Mouse (Mus musculus): ENCODE data around the gene Galns.
"Not testable (repeated sequence)": the region's sequence is repeated elsewhere in the genome, so short reads cannot be mapped to it uniquely, and the experiment has no call there.

Gene Galns

DNA sequence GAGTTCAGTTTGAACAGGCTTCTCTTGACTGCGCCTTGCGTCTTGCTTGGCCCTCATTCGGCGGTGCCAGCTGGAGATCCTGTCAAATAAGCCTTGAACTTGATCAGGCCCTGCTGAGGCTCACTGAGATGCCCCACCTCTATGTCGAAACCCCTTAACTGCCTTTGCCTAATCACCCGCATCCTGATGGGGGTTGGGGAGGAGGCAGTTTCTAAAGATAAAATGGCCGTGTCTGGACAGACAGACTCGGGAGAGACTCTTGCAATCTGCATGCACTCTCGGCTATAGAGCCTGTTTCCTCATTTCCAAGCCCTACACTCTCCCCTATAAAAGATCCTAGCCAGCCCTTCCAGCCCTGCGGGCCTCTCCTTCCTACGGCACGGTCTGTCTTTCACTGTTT lies 18.0 kb downstream of the Galns start:
- DNase-seq = no peak

DNA sequence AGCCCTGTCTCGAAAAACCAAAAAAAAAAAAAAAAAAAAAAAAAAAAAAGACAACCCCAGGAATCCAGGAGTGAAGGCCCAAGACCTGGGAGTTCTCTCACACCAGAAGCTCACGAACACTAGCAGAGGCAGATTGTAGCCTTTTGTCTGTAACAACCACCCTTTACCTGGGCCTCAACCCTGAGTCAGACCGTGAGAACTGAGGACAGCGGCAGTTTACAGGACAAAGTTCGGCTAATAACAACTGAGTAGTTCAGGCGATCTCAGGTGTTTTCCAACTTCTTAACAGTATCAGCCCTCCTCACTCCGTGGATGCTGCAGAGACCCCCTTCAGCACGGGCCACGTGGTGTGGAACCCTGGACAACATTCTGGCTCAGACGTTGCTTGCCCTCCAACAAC lies 24.5 kb downstream of the Galns start:
- DNase-seq = no peak

DNA sequence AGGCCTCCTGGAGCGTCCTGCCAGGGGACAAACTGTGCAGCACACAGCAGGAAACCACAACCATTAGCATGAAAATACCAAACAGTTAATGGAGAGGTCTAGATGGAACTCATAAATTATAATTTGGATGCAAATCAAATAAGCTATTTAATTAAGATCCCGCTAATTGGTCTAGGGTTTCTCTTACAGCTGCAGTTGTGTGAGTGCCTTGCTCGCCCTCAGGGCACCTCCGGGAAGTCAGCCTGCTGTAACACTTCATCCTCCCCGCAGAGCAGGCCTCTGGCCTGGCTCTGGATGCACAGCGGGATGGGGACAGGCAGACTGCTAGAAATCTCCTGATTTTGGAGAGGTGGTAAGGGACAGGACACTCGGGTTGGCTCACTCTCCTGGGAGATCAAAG lies 25.1 kb downstream of the Galns start:
- DNase-seq = no peak

DNA sequence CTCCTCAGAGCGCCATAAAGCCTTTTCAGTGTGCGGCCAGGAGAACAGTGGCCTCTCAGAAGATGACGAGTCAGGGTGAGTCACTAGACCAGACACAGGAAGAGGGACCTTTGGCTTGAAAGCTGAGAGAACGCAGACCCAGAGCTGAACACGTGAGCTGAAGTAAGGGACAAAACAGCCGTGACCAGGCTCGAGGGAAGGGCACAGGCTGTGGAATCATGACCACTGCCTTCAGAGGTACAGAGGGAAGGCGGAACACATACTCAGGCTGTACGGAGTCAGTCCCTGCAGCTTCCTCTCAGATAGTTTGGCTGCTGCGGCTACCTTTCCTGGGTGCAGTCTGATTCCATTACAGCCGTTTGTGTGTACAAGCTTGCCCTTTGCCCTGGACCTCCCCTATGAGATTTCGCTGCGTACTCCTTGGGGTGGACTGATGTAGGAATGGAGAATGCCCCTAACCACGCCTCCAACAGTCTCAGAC lies 25.8 kb downstream of the Galns start:
- DNase-seq = no peak

DNA sequence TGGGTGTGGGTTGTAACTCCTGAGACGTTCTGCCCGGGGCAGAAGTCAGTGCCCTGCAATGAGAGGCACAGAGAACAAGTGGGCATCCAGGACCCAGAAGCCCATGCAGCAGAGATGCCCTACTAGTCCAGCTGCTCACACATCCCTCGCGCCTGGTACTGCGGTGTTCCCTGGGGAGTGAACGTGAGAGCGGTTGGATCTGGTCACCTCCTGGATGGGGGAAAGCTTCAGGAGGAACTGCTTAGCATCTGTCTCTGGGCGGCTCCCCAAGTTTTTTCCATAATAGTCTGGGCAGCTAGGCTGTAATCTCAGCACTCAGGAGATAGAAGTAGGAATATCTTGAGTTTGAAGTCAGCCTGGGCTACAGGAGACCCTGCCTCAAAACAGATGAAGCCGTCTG lies 26.3 kb downstream of the Galns start:
- no peak for DNase-seq

DNA sequence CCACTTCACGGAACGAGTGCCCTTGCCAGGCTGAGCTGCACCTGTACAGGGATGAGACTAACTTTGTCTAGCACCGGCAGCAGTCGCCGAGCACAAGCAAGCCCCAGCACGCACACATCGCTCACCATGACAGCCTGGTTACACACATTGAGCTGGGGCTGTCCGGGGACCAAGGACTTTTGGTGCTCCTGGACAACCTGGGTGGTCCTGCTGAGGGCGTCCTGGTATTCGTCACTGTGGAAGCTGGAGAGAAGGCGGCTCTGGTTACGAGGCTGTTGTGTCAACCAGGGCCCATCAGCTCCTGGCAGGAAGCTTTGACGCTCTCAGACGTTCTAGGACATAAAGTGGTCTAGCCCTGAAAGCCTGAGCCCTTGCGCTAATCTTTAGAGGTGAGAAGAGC lies 30.3 kb downstream of the Galns start:
- no peak for DNase-seq

DNA sequence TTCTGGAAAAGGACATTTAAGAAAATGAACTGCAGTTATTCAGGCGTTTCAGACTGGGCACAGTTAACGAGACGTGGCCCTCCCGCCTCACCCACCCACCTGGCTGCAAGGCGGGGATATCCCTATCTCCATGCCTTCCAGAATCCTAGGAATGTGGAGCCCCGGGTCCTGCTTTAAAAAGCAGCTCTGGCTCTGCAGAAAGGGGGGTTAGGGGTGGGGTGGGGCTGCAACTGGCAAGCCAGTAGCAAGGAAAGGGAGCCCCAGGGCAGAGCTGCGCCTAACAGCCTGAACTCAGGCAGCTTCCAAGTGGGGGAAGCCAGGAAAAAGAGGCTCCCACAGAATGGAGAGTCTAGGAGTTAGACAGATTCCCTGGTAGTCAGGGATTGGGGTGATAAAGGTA lies 32.1 kb downstream of the Galns start:
- peak in 1 of 2 experiments; percentile 58 for DNase-seq

DNA sequence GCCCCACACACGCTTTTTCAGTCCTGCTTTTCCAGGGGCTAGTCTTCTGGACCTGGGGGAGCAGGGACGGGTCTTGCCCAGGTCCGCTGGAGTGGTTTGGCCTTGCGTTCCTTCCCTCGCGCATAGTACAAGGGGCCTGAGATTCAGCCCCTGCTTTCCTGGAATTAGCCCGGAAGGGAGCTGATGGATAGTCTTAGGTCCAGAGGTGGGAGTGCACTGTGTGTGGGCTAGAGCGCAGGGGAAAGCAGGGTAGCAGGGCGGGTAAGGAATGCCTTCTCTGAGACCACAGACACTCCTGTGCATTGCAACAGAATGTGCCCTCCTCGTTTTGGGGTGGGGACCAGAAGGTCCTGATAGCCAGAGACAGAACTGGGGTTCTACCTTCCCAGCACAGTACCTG lies 34.1 kb downstream of the Galns start:
- no peak for DNase-seq

DNA sequence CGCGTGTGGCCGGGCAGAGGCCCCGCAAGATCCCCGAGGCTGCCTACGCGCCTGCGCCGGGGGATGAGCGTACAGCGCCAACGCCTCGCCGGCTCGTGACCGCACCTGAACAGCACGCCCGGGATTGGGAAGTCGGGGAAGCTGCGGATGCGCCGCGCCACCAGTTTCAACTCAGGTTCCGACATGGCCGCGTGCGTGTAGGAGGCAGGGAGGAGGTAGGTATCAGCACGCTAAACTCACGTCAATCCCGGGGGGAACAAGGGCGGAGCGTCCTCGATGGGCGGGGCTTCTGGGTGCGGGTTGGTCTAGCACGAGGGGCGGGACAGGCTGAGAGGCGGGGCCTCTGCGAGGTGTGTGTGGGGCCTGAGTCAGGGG lies 34.6 kb downstream of the Galns start, which contains the start of gene Aprt:
TSS of gene Aprt (minus strand) at position 262 of the 375 bp plus-strand sequence.
- peak; percentile 97 to 98 for DNase-seq

DNA sequence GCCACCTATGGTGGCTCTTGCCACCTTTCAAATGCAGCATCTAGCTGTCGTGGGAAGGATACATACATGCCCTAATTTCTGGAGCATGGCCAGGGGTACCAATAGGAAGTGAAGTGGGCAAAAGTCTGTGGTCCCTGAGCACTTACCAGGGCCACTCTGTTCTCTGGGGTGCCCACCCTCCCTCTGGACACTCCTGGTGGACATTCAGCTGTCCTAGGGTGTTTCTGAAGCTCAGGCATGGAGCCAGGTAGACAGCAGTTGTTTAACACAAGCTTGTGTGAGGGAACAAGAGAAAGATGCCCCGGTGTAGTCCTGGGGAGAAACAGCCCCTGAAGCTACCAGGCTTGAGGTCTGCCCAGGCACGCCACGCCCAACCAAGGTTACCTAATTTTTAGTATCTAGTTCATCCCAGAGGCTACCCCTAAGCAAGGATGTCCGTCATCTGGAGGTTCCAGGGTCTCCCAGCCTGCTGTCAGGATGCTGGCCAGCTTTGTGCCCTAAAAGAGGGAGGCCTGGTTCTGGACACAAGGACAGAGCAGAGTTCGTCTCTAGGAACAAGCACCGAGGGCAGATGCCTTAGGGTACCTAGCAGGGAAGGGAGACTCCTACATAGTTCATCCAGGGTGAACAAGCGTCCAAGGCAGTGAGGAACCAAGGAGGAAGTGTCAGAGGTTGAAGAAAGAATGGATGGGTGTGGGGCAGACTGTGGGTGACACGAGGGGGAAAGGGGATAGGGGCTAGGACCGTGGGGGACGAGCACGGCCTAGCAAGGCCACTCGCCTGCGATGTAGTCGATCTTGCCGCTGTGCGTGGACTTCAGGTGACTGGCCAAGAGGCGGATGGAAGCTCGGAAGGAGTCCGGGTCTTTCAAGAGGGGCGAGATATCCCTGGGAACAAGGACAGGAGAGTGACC lies 35.3 kb downstream of the Galns start:
- no peak for DNase-seq

DNA sequence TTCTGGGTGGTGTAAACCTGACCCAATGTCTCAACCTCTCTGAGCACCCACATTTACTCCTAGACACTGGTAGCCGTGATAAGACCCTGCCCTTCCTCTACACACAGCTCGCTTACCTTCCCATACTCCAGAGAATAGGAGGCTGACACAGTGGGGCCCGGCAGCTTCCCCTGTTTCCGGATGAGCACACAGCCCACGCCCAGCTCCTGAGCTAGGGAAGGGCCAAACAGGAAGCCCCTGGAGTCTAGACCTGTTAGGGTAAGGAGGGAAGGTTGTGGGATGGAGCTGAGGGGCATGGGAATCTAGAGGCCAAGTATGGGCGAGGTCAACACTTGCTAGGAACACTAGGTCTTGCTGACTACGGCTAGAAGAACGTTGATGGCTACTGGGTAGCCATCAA lies 36.0 kb downstream of the Galns start:
- DNase-seq = no peak

DNA sequence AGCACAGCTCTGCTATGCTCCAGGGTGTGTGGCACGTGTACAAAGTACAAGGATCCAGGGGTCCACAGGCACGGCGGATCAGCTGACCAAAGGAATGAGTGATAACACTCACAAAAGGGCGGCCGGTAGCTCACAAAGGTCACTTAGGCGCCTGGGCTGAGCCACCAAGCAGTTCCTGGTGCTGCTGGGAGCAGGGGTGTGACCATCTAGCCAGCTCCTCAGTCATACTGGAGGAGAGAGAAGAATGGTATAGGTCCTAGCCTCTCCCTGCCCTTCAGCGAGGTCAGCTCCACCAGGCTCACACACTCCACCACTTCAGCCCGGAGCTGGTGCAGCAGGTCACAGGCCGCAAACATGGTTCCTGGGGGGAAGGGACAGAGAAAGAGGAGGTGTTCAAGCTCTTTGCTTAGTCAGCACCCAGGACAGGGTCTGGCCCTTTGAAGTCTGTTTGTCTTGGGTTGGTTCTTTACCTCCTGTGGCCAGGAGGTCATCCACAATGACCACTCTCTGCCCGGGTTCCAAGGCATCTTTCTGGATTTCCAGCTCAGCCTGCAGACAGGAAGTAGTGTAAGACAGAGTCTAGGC lies 36.5 kb downstream of the Galns start:
- peak; percentile 34 to 71 for DNase-seq

DNA sequence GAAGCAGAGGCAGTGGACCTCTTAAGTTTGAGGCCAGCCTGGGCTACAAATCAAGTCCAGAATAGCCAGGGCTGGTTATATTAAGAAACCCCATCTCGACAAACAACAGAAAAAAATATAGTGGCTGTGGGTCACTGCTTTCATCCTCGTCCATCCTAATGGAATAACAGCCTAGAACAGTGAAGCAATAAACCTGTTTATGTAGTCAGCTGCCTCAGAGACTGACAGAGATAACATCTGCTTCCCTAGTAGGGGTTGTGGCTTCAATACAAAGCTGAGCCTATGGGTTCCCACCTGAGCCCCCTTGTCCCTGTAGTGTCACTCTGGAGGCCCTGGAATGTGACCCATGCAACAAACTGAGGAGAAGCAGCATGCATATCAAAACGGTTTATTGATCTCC lies 37.0 kb downstream of the Galns start:
- DNase-seq = no peak

DNA sequence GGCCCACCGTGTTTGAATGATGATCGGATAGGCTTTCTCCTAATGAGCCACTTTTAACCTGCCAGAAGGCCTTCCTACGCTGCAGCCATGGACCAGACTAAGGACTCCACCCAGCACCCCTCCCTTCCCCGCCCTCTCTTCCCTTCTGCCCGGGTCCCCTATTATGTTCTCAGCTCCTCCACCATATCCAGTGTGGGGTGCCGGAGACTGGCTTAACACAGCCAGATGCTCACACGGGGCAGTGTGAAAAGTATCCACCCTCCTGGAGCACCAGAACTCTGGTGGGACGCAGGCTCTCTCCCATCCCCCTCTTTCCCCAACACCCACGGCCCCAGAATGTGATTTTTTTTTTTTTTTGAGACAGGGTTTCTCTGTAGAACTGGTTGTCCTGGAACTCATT lies 37.7 kb downstream of the Galns start:
- DNase-seq = no peak

DNA sequence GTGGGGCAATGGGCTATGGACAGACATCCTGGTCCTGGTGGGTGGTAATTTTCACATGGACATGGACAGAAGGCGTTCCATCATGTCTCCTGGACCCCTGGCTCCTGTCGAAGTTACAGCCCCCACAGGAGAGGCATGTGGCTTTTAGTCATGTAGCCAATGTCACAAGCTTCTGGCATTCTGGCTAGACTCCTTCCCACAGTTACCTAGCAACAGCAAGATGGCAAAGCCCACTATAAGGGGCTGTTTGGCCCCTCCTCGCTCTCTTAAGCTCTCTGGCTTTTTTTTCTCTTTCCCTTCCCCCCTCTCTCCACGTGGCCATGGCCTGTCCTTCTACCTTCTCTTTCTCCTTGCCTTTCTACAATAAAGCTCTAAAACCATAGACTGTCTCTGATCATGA lies 38.1 kb downstream of the Galns start:
- DNase-seq = not testable (repeated sequence)

DNA sequence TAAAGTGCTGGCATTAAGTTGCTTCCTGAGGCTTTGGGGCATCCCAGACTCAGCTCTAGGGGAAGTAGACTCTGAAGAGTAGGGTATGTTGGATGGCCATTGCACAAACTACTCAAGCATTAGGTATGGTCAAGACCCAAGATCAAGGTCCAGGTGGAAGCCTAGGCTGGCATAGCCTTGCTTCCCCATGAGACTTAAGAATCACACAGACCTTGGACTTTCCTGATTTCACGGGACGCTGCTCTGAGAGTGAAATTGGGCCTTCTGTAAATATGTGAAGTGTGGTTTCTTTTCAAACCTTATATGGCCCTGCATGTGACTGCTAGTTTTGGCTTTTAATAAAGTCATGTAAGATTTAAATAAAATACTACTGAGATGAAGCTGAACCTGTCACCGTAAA lies 38.5 kb downstream of the Galns start:
- peak; percentile 40 to 73 for DNase-seq

DNA sequence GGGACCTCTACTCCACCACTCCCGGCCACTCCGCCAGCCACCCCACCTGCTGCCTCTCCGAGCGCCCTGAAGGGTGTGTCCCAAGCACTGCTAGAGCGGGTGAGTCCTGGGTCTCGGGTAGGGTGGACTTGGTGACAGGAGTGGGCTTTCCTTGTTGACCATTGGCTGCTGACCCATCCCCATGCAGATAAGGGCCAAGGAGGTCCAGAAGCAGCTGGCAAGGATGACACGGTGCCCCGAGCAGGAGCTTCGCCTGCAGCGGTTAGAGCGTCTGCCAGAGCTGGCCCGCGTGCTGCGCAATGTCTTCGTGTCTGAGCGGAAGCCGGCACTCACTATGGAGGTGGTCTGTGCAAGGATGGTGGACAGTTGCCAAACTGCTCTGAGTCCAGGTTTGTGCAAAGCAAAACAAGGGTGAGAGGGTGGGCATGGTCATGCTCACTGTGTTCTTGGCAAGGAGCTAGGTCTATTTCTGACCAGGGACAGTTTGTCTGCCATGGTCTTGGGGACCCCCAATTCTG lies 39.5 kb downstream of the Galns start:
- no peak for DNase-seq

DNA sequence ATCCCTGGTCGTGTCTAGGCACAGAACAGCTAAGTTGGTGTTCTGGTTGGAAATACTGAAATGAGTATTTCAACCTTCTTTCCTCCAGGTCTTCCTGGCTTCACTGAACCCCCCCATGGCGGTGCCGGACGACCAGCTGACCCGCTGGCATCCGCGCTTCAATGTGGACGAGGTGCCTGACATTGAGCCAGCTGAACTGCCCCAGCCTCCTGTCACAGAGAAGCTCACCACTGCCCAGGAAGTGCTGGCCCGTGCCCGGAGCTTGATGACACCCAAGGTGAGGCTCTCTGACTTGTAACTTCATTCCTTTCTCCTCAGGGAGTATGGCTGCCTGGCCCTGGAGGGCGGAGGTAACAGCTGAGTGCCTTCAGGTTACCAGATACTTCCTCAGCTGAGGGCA lies 40.1 kb downstream of the Galns start:
- DNase-seq = no peak

DNA sequence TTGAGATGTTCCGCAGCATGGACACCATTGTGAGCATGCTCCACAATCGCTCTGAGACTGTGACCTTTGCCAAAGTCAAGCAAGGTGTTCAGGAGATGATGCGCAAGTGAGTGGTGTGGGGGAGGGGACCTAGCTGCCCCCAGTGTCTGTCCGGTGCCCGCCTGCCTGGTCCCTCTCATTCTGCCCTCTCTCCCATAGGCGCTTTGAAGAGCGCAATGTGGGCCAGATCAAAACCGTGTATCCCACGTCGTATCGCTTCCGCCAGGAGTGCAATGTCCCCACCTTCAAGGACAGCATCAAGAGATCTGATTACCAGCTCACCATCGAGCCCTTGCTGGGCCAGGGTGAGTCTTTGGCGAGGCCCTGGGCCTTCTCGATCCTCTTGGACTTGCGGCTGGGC lies 41.3 kb downstream of the Galns start:
- DNase-seq = no peak

DNA sequence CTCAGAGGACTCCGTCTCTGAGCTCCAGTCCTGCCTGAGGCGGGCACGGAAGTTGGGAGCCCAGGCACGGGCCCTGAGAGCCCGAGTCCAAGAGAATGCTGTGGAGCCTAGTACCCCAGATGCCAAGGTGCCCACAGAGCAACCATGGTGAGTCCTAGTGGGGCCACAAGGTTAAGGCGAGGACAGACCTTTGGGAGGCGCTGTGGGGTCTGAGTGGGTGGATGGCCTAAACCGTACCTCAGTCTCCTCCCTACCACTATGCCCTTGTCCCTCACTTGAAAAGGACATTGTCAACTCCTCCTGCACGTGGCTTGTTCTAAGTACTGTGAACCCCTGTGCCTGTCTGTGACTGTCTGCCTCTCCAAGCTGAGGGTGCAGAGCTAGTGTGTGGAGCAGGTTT lies 41.9 kb downstream of the Galns start:
- DNase-seq = no peak

DNA sequence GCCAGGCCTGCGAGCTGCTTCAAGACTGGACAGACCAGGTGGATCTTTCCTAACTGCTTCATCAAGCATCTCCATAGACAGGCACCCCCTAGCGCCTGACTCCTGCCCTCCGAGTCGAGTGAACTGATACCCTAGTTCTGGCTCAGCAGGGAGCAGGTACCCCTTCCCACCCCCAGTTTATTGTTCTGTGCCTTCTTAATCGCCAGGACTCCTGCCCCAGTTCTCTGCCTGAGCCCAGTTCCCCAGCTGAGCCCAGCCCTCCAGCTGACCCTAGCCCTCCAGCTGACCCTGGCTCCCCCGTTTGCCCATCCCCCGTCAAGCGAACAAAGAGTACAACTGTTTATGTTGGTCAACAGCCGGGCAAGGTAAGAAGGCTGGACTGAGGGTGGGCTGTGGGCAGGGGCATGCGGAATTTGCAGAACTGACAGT lies 42.4 kb downstream of the Galns start:
- no peak for DNase-seq

DNA sequence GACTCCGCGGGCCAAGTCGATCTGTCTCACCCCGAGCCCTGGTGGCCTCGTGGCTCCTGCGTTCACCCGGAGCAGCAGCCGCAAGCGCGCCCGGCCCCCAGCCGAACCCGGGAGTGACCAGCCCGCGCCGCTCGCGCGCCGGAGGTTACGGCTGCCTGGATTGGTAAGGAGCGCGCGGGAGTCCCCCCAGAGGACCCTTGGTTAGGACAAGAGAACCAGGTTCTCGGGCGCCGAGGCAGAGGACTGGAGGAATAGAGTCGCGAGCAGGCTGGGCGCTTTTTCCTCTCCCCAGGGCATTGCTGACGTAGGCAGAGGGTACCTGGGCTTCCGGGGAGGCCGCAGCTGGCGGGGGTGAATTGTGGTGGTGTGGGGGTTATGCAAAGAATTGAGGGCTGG lies 43.2 kb downstream of the Galns start:
- DNase-seq = no peak

DNA sequence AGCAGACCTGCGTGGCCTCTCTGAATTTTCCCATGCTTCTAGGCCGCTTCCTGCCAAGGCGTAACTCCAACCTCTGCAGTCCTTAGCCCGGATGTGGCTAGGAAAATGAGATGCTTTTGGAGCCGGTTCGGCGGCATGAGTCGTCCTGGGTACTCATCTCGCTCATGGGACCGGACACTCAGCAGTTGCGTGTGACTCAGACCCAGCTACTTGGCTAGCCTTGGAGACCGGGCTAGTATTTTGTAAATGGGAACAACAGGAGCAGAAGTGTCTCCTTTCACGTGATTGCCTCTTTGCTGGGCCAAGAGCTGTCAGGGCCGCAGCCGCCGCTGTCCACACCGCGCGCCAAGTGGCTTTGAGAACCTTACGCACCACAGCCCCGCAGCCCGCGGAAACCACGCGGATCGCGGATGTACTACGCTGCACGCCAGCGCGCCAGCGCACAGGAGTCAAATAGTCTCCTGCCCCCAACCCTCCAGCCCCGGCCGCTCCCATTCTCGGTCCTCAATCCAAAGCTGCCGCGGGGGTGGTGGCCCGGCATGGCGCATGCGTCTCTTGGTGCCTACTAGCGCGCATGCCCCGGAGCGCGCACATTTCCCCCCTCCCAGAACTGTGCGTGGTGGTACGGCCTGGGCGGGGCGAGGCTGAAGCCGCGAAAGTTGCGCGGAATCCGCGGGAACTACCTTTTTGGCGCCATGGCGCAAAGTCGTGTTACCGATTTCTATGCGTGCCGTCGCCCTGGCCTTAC lies 43.7 kb downstream of the Galns start, which contains the start of gene Cdt1:
TSS of gene Cdt1 (plus strand) at position 655 of the 748 bp plus-strand sequence.
- DNase-seq = peak; percentile 95 to 96
